Mouse (Mus musculus) small intestine, adult 2 months (tissue): ENCODE measurements around the gene Ccdc88b.

ENCODE experiments used
- CTCF ChIP-seq: fragments of 200-500 bp; IDR thresholded peaks from 2 replicates; pipeline ENCODE4 v1.5.1; 2012; ENCODE audit warnings: low read depth, mild to moderate bottlenecking, control low read depth, inconsistent platforms, low read length, moderate library complexity, mixed read lengths; ENCODE audit not compliant: insufficient replicate concordance, insufficient read length; ENCODE audit errors: extremely low read depth
- POLR2A ChIP-seq: fragments of 200-500 bp; IDR thresholded peaks from 2 replicates; pipeline ENCODE4 v1.6.1; 2012; ENCODE audit warnings: low read depth, mild to moderate bottlenecking, control low read depth, inconsistent platforms, low read length, moderate library complexity

DNA sequence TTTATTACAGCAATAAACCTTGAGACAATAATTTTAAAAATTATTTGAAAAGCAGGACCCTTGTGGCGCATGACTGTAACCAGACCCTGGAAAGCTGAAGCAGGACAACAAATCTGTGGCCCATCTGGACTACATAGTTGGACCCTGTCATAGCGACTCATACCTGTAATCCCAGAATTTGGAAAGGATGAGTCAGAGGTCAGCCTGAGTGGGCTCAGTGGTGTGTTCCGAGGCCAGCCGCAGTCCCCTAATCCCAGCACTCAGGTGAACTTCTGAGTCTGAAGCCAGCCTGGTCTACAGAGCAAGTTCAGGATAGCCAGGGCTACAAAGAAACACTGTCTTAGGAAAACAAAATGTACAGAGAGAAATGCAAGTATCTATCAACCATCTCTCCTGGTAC is 3.4 kb upstream of the Ccdc88b start:
- TF ChIP-seq POLR2A (no peak), CTCF (no peak)
